Mouse (Mus musculus) liver, postnatal 0 days (tissue): Measurements from ENCODE around the gene Acsl4.

Experiments
- CTCF ChIP-seq: sonication (generic); IDR thresholded peaks from 2 replicates; pipeline ENCODE4 v1.5.1; 2016; ENCODE audit warnings: antibody characterized with exemption, low read depth
- EP300 ChIP-seq: IDR thresholded peaks from 2 replicates; pipeline ENCODE4 v1.6.1; 2016; ENCODE audit warnings: antibody characterized with exemption, low read depth, mild to moderate bottlenecking

DNA sequence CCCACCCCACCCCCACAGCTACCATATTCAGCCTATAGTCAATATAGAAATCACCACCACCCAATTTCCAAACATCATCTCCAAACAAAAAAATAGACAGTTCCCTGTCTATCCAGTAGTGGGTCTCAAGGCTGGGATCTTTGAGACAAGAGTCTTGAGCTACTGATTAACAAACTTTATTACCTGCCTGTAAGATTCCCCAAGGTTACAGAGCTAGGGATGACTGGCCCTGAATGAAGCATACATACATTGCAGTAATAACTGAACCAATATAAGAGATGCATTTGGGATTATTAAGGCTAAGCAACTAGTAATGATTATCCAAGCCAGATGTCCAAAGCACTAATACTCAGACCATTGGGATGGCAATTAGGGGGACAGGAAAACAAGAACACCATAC is 85.7 kb downstream of the Acsl4 start:
- TF ChIP-seq EP300: no peak
- no peak for TF ChIP-seq CTCF
